Mouse (Mus musculus): ENCODE measurements around the gene Wdhd1. TPM values are rescaled to one million over a fixed set of nuclear protein-coding genes. Genes with fewer than 3 reads are reported as not detected.
"Not testable (repeated sequence)": the region's sequence is repeated elsewhere in the genome, so short reads cannot be mapped to it uniquely, and the experiment has no call there.

The Wdhd1 gene
- total RNA-seq (2014; fragmentation: Nextera tagmentation) (69.3 and 69.4 TPM in 2 replicates), total RNA-seq (2017) (105 and 136 TPM in 2 replicates)

DNA sequence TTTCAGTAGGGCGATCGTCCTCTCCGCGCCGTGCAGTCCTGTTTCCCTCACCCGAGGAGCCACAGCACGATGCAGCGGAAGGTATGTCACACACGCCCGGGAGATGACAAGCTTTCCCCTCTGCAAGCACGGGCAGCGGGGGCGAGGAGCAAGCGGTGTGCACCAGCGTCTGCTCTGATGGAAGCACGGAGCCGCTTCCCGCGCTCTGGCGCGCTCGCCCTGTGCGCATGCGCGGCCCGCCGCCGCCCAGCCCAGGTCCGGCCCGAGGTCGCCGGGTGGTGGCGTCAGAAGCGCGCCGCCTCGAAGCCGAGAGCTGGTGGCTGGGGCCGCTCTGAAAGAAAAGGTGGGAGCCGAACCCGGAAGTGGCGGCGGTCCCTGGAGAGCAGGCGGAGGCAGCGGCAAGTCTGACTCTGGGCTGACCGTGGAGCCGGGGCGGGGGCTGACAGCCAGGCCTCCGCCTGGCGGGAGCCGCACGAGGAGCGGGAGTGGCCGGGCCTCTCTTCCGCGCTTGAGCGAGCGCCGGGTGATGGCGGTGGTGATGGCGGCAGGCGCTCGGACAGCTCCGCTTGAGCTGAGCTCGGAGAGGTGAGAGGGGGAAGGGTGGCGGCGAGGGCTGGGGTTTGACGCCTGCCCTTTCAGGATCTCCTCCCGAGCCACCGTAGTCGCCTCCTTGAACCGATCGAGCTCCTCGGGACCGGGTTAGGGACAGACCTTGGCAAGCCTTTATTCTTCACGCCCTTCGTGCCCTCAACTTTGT, at the start of gene Wdhd1, which contains the start of gene Socs4:
Wdhd1 (minus strand) TSS at position 221 of the 757 bp plus-strand sequence.
Socs4 (plus strand) TSS at position 295 of the 757 bp plus-strand sequence.
- peak; percentile 85 for ATAC-seq (replicated peaks; ENCODE audit: poor library complexity, severe bottlenecking)

DNA sequence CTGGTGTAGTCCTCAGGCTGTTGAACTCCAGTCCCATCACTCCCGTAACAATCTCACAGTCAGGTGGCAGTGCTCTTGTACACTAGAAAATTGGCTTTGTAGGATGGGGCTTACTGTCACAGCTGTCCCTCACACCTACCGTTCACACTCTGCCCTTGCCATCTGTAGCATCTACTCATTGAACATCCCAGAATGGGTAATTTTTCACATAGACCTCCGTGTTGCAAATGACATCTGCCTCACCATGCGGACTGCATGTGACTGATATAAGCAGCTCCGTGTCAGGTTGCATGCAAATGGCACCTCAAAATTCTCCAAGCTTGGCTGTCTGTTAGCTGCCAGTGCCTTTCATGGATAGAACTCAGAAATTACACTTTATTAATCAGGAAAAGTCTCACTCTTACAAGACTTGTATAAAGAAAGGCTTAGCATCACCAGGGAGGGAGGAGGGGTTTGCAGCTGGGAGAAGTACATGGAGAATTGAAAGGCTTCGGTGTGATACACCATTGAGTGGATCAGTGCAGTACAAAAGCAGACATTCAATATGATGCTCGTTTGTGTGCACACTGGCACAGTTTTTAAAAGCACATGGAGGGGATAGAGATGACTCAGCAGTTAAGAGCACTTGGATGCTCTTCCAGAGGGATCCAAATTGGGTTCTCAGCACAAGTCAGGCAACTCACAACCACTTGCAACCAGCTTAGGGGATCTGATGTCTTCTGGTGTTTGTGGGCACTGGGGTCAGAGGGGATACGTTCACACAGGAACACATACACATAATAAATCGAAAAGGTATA, 49.5 kb upstream of the Wdhd1 start:
- ATAC-seq (replicated peaks; ENCODE audit: poor library complexity, severe bottlenecking), result no peak

- ATAC-seq (replicated peaks; ENCODE audit: poor library complexity, severe bottlenecking), result not testable (repeated sequence)
These were observed 44.9 kb upstream of the Wdhd1 start for GRCm38 (mm10) chr14:47321581-47321980.

DNA sequence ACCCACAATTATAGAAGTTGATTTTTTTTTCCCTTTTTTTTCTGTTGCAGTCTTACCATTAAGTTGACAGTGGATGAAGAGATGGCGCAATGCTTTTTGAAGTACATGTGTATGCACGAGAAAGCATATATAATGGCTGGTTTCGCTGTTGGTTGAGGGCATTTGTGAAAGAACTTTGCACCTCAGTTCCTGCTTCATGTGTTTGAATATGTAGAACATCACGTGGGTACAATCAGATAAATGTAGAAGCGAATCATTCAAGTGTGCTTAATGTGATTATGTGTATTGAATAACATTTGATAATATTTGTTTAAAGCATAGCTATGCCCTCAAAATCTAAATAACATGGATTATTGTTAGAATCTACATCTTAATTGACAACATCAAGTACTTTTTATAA, 42.7 kb upstream of the Wdhd1 start:
- no peak for ATAC-seq (replicated peaks; ENCODE audit: poor library complexity, severe bottlenecking)

GRCm38 (mm10) chr14:47310342-47311181, 33.9 kb upstream of the Wdhd1 start:
- ATAC-seq (replicated peaks; ENCODE audit: poor library complexity, severe bottlenecking), result no peak

DNA sequence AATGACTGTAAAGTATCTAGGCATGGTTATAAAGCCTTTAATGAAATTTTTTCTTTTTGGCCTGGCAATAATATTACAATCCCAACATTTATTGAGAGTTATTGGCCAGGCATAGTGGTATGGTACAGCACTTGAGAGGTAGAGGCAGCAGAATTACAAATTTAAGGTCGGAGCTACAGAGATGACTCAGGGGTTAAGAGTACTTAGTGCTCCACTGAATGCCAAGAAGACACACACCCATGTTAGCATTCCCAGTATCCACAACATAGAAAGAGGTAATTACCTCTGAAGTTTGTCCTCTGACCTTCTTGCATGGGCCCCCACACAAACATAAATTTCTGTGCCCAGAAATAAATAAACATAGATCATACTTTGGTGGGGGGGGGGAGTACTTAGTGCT, 32.4 kb upstream of the Wdhd1 start:
- ATAC-seq (replicated peaks; ENCODE audit: poor library complexity, severe bottlenecking), result no peak

- ATAC-seq (replicated peaks; ENCODE audit: poor library complexity, severe bottlenecking), result no peak
These were observed 31.0 kb upstream of the Wdhd1 start for GRCm38 (mm10) chr14:47307669-47308068.

DNA sequence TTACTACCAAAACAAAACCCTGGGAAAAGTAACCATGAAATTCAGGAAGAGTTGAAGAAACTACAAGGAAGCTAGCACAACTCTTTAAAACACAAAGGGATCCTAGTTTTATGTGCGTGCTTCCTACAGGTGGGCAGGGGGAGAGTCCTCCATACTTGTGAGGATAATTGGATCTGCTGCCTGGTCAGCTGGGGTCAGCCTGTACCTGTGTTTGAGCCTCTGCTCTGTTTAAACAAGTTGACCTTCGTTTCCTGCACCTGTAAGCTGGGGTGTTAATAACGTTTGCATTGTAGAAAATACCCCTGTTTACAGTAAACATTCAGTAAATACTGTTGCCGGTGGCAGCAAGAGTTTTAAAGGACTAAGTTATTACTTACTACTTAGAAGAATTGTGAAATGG, 29.3 kb upstream of the Wdhd1 start:
- no peak for ATAC-seq (replicated peaks; ENCODE audit: poor library complexity, severe bottlenecking)

DNA sequence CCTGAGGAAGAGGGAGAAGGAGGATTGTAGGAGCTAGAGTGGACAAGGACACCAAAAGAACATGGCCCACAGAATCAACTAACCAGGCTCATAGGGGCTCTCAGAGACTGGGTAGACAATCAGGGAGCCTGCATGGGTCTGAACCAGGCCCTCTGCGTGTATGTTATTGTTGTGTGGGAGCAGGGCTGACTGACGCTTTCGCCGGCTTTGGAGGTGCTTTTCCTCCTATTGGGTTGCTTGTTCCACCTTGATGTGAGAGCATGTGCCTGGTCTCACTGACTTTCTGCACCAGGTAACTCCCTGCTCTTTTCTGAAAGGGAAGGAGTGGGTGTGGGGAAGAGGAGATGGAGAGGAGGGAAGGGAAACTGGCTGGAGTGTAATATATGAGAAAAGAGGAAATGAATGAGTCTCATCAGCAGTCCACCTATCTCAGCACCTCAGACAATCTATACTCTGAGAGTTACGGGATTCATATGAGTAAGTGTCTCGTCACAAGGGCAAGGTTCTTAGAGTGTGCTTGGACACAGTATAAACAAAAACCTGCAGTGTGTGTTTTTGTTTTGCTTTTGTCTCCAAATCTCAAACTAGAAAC, 28.3 kb upstream of the Wdhd1 start:
- ATAC-seq (replicated peaks; ENCODE audit: poor library complexity, severe bottlenecking), result peak; percentile 77

DNA sequence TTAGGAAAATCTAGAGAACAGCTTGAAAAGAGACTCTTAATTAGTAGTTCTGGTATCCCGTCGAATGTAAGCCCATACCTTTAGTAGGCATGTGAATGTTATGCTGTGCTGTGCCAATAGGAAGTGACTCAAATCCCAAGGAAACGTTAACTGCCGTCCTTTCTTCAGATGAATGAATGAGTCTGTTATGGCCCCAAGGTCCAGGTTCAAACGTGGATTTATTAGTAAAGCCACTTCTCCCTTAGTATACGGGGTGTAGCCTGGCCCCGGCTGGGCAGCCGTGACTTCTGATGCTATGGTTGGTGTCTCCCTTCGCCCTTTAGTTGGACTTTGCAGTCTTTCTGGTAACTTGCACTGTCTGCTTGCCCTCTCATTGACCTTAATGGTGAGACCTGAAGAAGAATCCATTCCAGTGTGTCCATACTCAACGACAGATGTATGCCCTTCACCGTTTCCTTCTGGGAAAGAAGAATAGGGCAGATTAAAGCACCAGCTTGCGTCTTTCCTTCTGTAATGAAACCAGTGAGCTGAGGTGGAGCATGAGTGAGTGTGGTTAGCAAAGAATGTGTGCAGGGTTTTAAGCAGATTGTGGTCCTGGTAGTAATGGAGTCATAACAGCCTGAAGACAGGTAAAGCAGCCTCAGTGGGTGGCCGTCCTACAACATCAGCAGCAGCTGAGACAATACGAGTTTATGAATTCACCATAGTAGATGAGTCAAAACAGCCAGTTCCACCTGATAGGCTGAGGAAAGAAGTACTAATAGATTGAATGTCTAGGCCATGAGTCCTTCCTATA, 26.4 kb upstream of the Wdhd1 start:
- ATAC-seq (replicated peaks; ENCODE audit: poor library complexity, severe bottlenecking), result no peak

DNA sequence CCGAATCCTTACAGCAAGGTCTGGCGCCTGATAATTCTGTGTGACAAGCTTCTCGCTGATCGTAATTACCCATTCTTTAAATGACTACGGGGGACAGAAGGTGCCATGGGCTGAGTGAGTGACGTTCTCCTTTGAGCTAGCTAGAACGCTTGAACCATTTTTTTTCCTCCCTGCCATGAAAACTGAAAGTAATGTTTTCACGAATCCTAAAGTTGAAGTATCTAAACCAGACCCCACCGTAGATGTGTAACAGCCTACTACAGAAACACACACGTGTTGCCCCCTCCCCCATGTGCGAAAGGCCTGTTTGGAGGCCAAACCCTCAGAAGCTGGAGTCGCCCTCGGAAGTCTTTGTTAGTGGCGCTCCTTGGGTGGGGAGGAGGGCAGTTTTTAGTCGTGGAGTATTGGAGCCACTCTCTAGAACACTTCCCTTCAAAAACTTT, 22.2 kb upstream of the Wdhd1 start:
- peak; percentile 35 for ATAC-seq (replicated peaks; ENCODE audit: poor library complexity, severe bottlenecking)

- peak; percentile 12 for ATAC-seq (replicated peaks; ENCODE audit: poor library complexity, severe bottlenecking)
These were observed 21.7 kb upstream of the Wdhd1 start for GRCm38 (mm10) chr14:47298408-47298792.

GRCm38 (mm10) chr14:47297785-47298407, 21.2 kb upstream of the Wdhd1 start, which contains the start of gene Mapk1ip1l:
TSS of gene Mapk1ip1l (plus strand) at chr14:47298266.
- ATAC-seq (replicated peaks; ENCODE audit: poor library complexity, severe bottlenecking), result peak; percentile 95

DNA sequence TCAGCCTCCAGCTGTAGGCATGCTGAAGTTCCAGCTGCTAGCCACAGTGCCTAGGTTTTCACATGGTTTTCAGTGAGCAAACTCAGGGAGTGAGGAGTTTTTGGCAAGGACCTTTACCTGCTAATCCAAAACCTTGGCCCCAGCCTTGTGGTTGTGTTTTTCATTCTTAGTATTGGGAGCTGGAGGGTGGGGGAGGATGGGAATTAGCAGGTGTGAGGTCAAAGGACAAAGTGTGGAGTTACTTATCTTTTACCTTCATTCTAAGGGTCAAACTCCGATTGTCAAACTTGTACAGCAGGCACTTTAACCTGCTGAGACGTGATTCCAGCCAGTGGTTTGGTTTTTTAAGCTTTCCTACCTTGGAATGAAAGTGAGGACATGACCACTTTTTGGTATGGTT, 19.6 kb upstream of the Wdhd1 start:
- ATAC-seq (replicated peaks; ENCODE audit: poor library complexity, severe bottlenecking), result no peak

DNA sequence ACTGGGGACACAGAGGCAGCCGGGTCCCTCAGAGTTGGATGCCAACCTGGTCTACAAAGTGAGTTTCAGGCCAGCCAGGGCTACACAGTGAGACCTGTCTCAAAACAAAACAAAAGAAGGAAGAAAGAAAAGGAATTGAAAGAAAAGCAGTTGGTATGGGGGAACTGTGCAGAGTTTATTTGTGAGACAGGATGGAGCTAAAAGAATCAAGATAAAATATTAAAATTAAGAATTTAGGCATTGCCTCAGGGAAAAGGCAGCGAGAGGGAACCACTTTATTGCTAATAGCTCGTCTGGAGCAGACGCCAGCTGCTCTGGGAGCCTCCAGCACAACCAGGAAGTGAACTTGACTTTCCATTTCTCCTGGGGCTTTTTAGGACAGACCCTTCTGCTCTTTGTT, 17.5 kb upstream of the Wdhd1 start:
- 0 out of 2 replicates have a peak, but pooled peaks have one; percentile 3 for ATAC-seq (replicated peaks; ENCODE audit: poor library complexity, severe bottlenecking)

DNA sequence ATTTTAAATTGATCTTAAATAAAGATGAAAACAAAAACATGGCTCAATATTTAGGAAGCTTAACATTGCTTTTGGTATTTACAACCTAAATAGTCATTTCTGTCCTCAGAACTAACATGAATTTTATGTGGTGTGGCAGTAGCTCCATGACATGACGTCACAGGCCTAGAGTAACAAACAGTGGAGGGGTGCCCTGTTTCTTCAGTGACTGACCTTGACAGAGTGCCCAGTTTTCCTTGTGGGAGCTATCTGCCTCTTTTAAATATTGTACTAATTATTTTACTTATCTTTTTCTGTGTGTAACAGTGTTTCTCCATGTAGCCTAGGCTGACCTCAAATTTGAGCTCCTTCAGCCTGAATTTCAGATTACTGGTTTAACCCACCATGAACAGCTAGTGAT, 15.1 kb upstream of the Wdhd1 start:
- ATAC-seq (replicated peaks; ENCODE audit: poor library complexity, severe bottlenecking), result no peak

DNA sequence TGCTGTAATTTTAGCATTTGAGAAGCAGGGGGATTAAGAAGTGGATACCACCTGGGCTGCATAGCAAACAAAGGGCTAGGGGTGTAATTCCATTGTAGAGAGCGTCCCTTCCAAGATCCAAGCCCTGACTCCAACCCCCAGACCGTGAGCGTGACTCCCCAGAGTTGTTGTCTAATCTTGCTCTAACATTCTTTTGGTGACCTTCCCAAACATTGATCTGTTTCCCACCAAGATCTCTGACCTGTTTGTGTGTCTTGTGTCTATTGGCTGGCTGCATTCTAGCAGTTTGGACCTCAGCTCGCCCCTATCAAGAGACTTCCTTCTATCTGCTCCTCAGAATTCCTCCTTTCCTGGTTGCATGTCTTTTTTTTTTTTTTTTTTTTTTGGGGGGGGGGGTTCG, 10.4 kb upstream of the Wdhd1 start:
- ATAC-seq (replicated peaks; ENCODE audit: poor library complexity, severe bottlenecking), result no peak

- ATAC-seq (replicated peaks; ENCODE audit: poor library complexity, severe bottlenecking), result no peak
These were observed 9.6 kb upstream of the Wdhd1 start for GRCm38 (mm10) chr14:47286215-47286614.

DNA sequence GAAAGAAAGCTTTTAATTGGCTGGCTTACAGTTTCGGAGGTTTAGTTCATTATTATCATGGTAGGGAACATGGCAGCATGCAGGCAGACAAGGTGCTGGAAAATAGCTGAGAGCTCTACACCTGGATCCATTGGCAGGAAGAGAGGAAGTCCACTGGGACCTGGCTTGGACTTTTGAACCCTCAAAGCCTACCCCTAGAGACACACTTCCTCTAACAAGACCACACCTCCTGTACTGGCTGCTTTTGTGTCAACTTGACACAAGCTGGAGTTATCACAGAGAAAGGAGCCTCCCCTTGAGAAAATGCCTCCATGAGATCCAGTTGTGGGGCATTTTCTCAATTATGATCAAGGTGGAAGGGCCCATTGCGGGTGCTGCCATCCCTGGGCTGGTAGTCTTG, 8.6 kb upstream of the Wdhd1 start:
- peak; percentile 59 for ATAC-seq (replicated peaks; ENCODE audit: poor library complexity, severe bottlenecking)
